Mouse (Mus musculus): ENCODE measurements around the gene Smpd4. TPM values are rescaled to one million over a fixed set of nuclear protein-coding genes. Genes with fewer than 3 reads are reported as not detected.

Smpd4 gene
- polyA plus RNA-seq, 1 experiment from 2014 or later, result 46.5 TPM

DNA sequence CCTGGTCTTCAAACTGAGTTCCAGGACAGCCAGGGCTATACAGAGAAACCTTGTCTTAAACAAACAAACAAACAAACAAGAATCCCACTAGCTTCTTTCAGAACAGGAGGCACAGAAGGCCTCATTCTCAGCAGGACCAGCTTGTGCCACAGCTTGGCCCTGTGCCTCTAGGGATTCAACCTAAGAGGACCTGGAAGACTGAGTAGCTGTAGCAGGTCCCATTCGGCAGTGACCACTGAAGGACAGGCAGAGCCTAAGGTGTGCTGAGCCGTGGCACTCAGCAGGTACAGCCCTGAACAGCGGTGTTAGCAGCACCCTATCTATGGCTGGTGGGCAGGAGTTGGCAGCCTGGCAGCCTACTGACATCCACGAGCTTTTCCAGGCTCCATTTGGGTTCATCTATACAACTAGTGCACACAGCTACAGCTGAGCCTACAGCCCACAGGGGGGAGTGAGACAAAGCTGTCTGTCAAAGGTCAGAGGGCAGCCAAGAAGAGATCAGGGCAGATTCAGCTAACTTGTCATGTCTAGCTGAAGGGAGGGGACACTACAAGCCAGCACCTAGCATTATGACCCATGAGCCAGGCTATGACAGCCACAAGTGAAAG is 35.1 kb downstream of the Smpd4 start:
- H3K4me3 ChIP-seq (ENCODE audit: low read depth, low read length), result no peak overlapping the region
- H3K9ac ChIP-seq (ENCODE audit: low read length), result no peak overlapping the region
- 90% methylated on average over 4 of the region's 4 CpGs for WGBS
- peaks cover 5% of the 10 kb centered on the region; the same call in 1 of the 2 replicates for H3K36me3 ChIP-seq (ENCODE audit: control insufficient read depth, insufficient read depth, low read length)
- H3K27ac ChIP-seq (ENCODE audit: low read depth, low read length), result no peak overlapping the region
- H3K4me1 ChIP-seq (ENCODE audit: control insufficient read depth, insufficient read depth, low read length), result no peaks in the 10 kb centered on the region
- DNase-seq (ENCODE audit: low spot score, missing footprints) (peak; percentile 26), ATAC-seq (ENCODE audit: low FRiP score) (no peak)
- no peak overlapping the region for H3K4me2 ChIP-seq
- no peaks in the 10 kb centered on the region for H3K27me3 ChIP-seq (ENCODE audit: control insufficient read depth, insufficient read depth, low read length)
- no peaks in the 10 kb centered on the region for H3K9me3 ChIP-seq (ENCODE audit: control insufficient read depth, low read length)

- ATAC-seq (ENCODE audit: low FRiP score) (no peak), DNase-seq (ENCODE audit: low spot score, missing footprints) (no peak)
- Histone ChIP-seq H3K9ac (ENCODE audit: low read length) (no peak overlapping the region), H3K27me3 (ENCODE audit: control insufficient read depth, insufficient read depth, low read length) (no peaks in the 10 kb centered on the region), H3K9me3 (ENCODE audit: control insufficient read depth, low read length) (no peaks in the 10 kb centered on the region), H3K36me3 (ENCODE audit: control insufficient read depth, insufficient read depth, low read length) (peaks cover 5% of the 10 kb centered on the region; the same call in 1 of the 2 replicates), H3K4me2 (no peak overlapping the region), H3K4me1 (ENCODE audit: control insufficient read depth, insufficient read depth, low read length) (no peaks in the 10 kb centered on the region), H3K4me3 (ENCODE audit: low read depth, low read length) (no peak overlapping the region), H3K27ac (ENCODE audit: low read depth, low read length) (no peak overlapping the region)
- WGBS, result 92% methylated on average over 5 of the region's 5 CpGs
Measured at GRCm38 (mm10) chr16:17656212-17656871, 37.2 kb downstream of the Smpd4 start.

- no peak overlapping the region for H3K4me2 ChIP-seq
- ATAC-seq (ENCODE audit: low FRiP score), result no peak
- no peak overlapping the region for H3K27ac ChIP-seq (ENCODE audit: low read depth, low read length)
- H3K9ac ChIP-seq (ENCODE audit: low read length), result no peak overlapping the region
- no peaks in the 10 kb centered on the region for H3K9me3 ChIP-seq (ENCODE audit: control insufficient read depth, low read length)
- peaks cover 12% of the 10 kb centered on the region; the same call in 1 of the 2 replicates for H3K36me3 ChIP-seq (ENCODE audit: control insufficient read depth, insufficient read depth, low read length)
- H3K4me3 ChIP-seq (ENCODE audit: low read depth, low read length), result no peak overlapping the region
- no peaks in the 10 kb centered on the region for H3K4me1 ChIP-seq (ENCODE audit: control insufficient read depth, insufficient read depth, low read length)
- DNase-seq (ENCODE audit: low spot score, missing footprints), result no peak
- no peaks in the 10 kb centered on the region for H3K27me3 ChIP-seq (ENCODE audit: control insufficient read depth, insufficient read depth, low read length)
Measured at GRCm38 (mm10) chr16:17665568-17665967, 46.4 kb downstream of the Smpd4 start.

DNA sequence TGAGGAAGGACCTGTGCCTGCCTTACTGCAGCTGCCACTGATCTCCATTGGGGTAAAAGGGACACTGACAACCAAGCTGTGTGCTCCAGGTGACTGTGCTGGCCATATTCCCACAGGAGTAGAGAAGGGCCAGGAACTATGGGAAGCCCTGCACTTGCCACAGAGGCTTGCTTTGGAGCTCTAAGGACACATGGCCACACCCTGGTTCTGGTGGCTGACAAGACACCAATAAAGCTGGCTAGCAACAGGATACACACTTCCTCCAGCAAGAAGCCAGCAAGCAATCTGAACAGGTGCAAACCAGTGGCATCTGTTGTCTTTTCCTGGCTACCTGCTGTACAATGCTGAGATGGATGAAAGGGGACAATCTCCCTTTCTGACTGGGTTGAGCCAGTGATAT is 50.7 kb downstream of the Smpd4 start:
- Histone ChIP-seq H3K4me1 (ENCODE audit: control insufficient read depth, insufficient read depth, low read length) (no peaks in the 10 kb centered on the region), H3K9me3 (ENCODE audit: control insufficient read depth, low read length) (no peaks in the 10 kb centered on the region), H3K27ac (ENCODE audit: low read depth, low read length) (no peak overlapping the region), H3K27me3 (ENCODE audit: control insufficient read depth, insufficient read depth, low read length) (no peaks in the 10 kb centered on the region), H3K9ac (ENCODE audit: low read length) (no peak overlapping the region), H3K4me2 (no peak overlapping the region), H3K36me3 (ENCODE audit: control insufficient read depth, insufficient read depth, low read length) (peaks cover 16% of the 10 kb centered on the region; the same call in 1 of the 2 replicates), H3K4me3 (ENCODE audit: low read depth, low read length) (no peak overlapping the region)
- ATAC-seq (ENCODE audit: low FRiP score) (no peak), DNase-seq (ENCODE audit: low spot score, missing footprints) (no peak)

Other genes with a start within 250 kb of the Smpd4 start
- 7.5 and 8.0 TPM in 2 replicates for gene Snap29, start 213.4 kb upstream of the Smpd4 start, polyA plus RNA-seq (2014; fragmentation: Nextera tagmentation; extraction: Ambion mirVana)
- gene Pi4ka, start 213.0 kb upstream of the Smpd4 start, polyA plus RNA-seq (2014; fragmentation: Nextera tagmentation; extraction: Ambion mirVana), result 40.1 and 46.1 TPM in 2 replicates
- gene Crkl, start 167.4 kb upstream of the Smpd4 start, polyA plus RNA-seq (2014; fragmentation: Nextera tagmentation; extraction: Ambion mirVana), result 85.5 and 92.2 TPM in 2 replicates
- gene Aifm3, start 129.7 kb upstream of the Smpd4 start, polyA plus RNA-seq (2014; fragmentation: Nextera tagmentation; extraction: Ambion mirVana), result 1.4 and 3.0 TPM in 2 replicates
- gene Lztr1, start 110.7 kb upstream of the Smpd4 start, polyA plus RNA-seq (2014; fragmentation: Nextera tagmentation; extraction: Ambion mirVana), result 70.5 and 77.2 TPM in 2 replicates
- gene Thap7, start 88.2 kb upstream of the Smpd4 start, polyA plus RNA-seq (2014; fragmentation: Nextera tagmentation; extraction: Ambion mirVana), result 46.7 and 47.1 TPM in 2 replicates
- 0.14 and 0.23 TPM in 2 replicates for gene Lrrc74b, start 58.1 kb upstream of the Smpd4 start, polyA plus RNA-seq (2014; fragmentation: Nextera tagmentation; extraction: Ambion mirVana)
- 0.41 and 0.86 TPM in 2 replicates for gene P2rx6, start 57.5 kb upstream of the Smpd4 start, polyA plus RNA-seq (2014; fragmentation: Nextera tagmentation; extraction: Ambion mirVana)
- gene Slc7a4, start 36.1 kb upstream of the Smpd4 start, polyA plus RNA-seq (2014; fragmentation: Nextera tagmentation; extraction: Ambion mirVana), result 1.5 and 2.0 TPM in 2 replicates
- 4.8 and 5.4 TPM in 2 replicates for gene Ccdc74a, start 27.1 kb downstream of the Smpd4 start, polyA plus RNA-seq (2014; fragmentation: Nextera tagmentation; extraction: Ambion mirVana)
- 28.9 and 29.4 TPM in 2 replicates for gene Med15, start 113.5 kb downstream of the Smpd4 start, polyA plus RNA-seq (2014; fragmentation: Nextera tagmentation; extraction: Ambion mirVana)
- 38.7 and 39.5 TPM in 2 replicates for gene Klhl22, start 140.3 kb downstream of the Smpd4 start, polyA plus RNA-seq (2014; fragmentation: Nextera tagmentation; extraction: Ambion mirVana)
- gene Scarf2, start 177.9 kb downstream of the Smpd4 start, polyA plus RNA-seq (2014; fragmentation: Nextera tagmentation; extraction: Ambion mirVana), result 3.8 and 4.4 TPM in 2 replicates
- gene B830017H08Rik, start 213.8 kb downstream of the Smpd4 start, polyA plus RNA-seq (2014; fragmentation: Nextera tagmentation; extraction: Ambion mirVana), result 0.21 and 0.37 TPM in 2 replicates
- gene Car15, start 219.0 kb downstream of the Smpd4 start, polyA plus RNA-seq (2014; fragmentation: Nextera tagmentation; extraction: Ambion mirVana), result 2.2 and 2.3 TPM in 2 replicates

All from midbrain, embryonic 11.5 days (tissue).